8 mouse cellular contexts compared by ENCODE assay signal in genomic region chr14:24500091-24500844, GRCm38 (mm10). TPM values are rescaled to one million over a fixed set of nuclear protein-coding genes. Genes with fewer than 3 reads are reported as not detected.
A peak's percentile ranks its signal among the peaks of the same experiment; 100 is the strongest.
DNase-seq lines count a peak whose midpoint lies in the region; ATAC-seq lines count a peak whose summit lies in the region.

No protein-coding gene starts in this region.

- H3K27me3 ChIP-seq in intestine, embryonic 15.5 days (replicated peaks) = no peaks in the 10 kb centered on the region

- H3K9ac ChIP-seq in intestine, embryonic 15.5 days = peak overlapping the region; percentile 20; the same call in 1 of the 2 replicates

- H3K4me3 ChIP-seq in intestine, embryonic 15.5 days (replicated peaks) = no peak overlapping the region

- intact Hi-C loops in left cerebral cortex, postnatal 10 days (cut with DNase I) = loop anchor here (2.0 to 10.0 kb wide), 6 partner anchors 142 to 1202 kb away; no protein-coding TSS in a partner anchor

- H3K36me3 ChIP-seq in intestine, embryonic 15.5 days = peaks cover 34% of the 10 kb centered on the region

- H3K4me2 ChIP-seq in intestine, embryonic 15.5 days (replicated peaks) = peak overlapping the region; percentile 22; the same call in 1 of the 2 replicates

- H3K27ac ChIP-seq in intestine, embryonic 15.5 days = peak overlapping the region; percentile 66; the same call in 1 of the 2 replicates

- H3K4me1 ChIP-seq in intestine, embryonic 15.5 days (replicated peaks) = peaks cover 5% of the 10 kb centered on the region

- peak; percentile 86 for DNase-seq in adrenal gland, adult 2 months
- DNase-seq in embryo, embryonic 11.5 days (ENCODE audit: low read depth, low spot score) = peak; percentile 86
- DNase-seq in gastrocnemius, postnatal 4 days (ENCODE audit: low spot score in 2 of 2) = peak; percentile 81 to 85
- peak; percentile 85 to 89 for DNase-seq in left cerebral cortex, postnatal 10 days (ENCODE audit: extremely low spot score in 1 of 2, low spot score in 2 of 2)
- DNase-seq in right cerebral cortex, postnatal 14 days = peak; percentile 85
- DNase-seq in urinary bladder, postnatal 36 days (ENCODE audit: low spot score in 2 of 2) = peak; percentile 78 to 81

- ATAC-seq in intestine, embryonic 15.5 days = peak; percentile 75
- peak; percentile 56 for ATAC-seq in megakaryocyte-erythroid progenitor cell, adult 5-6 weeks (replicated peaks; ENCODE audit: low FRiP score, low TSS enrichment, poor library complexity, severe bottlenecking)

- 18% methylated on average over 18 of the region's 18 CpGs for WGBS in intestine, embryonic 15.5 days

- H3K9me3 ChIP-seq in intestine, embryonic 15.5 days = no peaks in the 10 kb centered on the region

RNA-seq across cellular contexts. Expression of gene Rps24, which starts 13.3 kb away (rescaled TPM):
- 1,000 to 10,000 TPM; 1,786 to 2,185 TPM for total RNA-seq in adrenal gland, adult 2 months (2021)
- 71.2 and 105 TPM in 2 replicates for polyA plus RNA-seq in adrenal gland, adult 2 months (2012; rRNA removed)
- 1,000 to 10,000 TPM; 1,547 to 1,580 TPM for total RNA-seq in gastrocnemius, postnatal 4 days (2021)
- 852 and 1,015 TPM in 2 replicates for polyA plus RNA-seq in intestine, embryonic 15.5 days (2015; fragmentation: Nextera tagmentation; extraction: Ambion mirVana)
- total RNA-seq in left cerebral cortex, postnatal 10 days (2021) = 100 to 1,000 TPM; 926 to 937 TPM
- 4,905 and 5,243 TPM in 2 replicates for total RNA-seq in megakaryocyte-erythroid progenitor cell, adult 5-6 weeks (2014; fragmentation: Nextera tagmentation)
- total RNA-seq in megakaryocyte-erythroid progenitor cell, adult 5-6 weeks (2017) = 5,044 and 5,586 TPM in 2 replicates

RNA-seq across cellular contexts. Expression of gene Polr3a, which starts 13.4 kb away (rescaled TPM):
- total RNA-seq in adrenal gland, adult 2 months (2021) = 10 to 100 TPM; 15.2 to 18.2 TPM
- polyA plus RNA-seq in adrenal gland, adult 2 months (2012; rRNA removed) = 2.6 and 4.1 TPM in 2 replicates
- 10 to 100 TPM; 14.3 to 16.8 TPM for total RNA-seq in gastrocnemius, postnatal 4 days (2021)
- 14.0 and 15.4 TPM in 2 replicates for polyA plus RNA-seq in intestine, embryonic 15.5 days (2015; fragmentation: Nextera tagmentation; extraction: Ambion mirVana)
- total RNA-seq in left cerebral cortex, postnatal 10 days (2021) = 10 to 100 TPM; 29.2 to 34.8 TPM
- total RNA-seq in megakaryocyte-erythroid progenitor cell, adult 5-6 weeks (2014; fragmentation: Nextera tagmentation) = 46.0 and 47.5 TPM in 2 replicates
- 11.6 and 14.8 TPM in 2 replicates for total RNA-seq in megakaryocyte-erythroid progenitor cell, adult 5-6 weeks (2017)
